Mouse (Mus musculus): ENCODE measurements at regions not wholly inside any gene's neighbourhood (a gene's known extent, or its start where the extent isn't known, plus 50 kb on each side); places are given as distances from the start of the nearest gene placed in this dataset.
A peak's percentile ranks its signal among the peaks of the same experiment; 100 is the strongest.

- no peak for DNase-seq
Measured at GRCm38 (mm10) chr15:28823526-28823925, 620.0 kb downstream of the Dnah5 start.

- DNase-seq = no peak
Measured at GRCm38 (mm10) chr15:28834831-28835230, 631.3 kb downstream of the Dnah5 start.

GRCm38 (mm10) chr15:28840322-28840721 lies 636.8 kb downstream of the Dnah5 start:
- DNase-seq = no peak

GRCm38 (mm10) chr15:28856419-28856818 lies 652.9 kb downstream of the Dnah5 start:
- DNase-seq = no peak

GRCm38 (mm10) chr15:28858176-28858575 lies 654.6 kb downstream of the Dnah5 start:
- DNase-seq = peak; percentile 83

- DNase-seq = no peak
Measured at GRCm38 (mm10) chr15:28864101-28864500, 660.5 kb downstream of the Dnah5 start.

- no peak for DNase-seq
Measured at GRCm38 (mm10) chr15:28864913-28865312, 661.4 kb downstream of the Dnah5 start.

GRCm38 (mm10) chr15:28873001-28873400 lies 669.4 kb downstream of the Dnah5 start:
- DNase-seq = no peak

GRCm38 (mm10) chr15:28896248-28896808 lies 692.8 kb downstream of the Dnah5 start:
- no peak for DNase-seq

- DNase-seq = no peak
Measured at GRCm38 (mm10) chr15:28922437-28922836, 718.9 kb downstream of the Dnah5 start.

- DNase-seq = no peak
Measured at GRCm38 (mm10) chr15:28948245-28948644, 744.7 kb downstream of the Dnah5 start.

Measured in kidney, adult 9 months (tissue).